In the genomic region with DNA sequence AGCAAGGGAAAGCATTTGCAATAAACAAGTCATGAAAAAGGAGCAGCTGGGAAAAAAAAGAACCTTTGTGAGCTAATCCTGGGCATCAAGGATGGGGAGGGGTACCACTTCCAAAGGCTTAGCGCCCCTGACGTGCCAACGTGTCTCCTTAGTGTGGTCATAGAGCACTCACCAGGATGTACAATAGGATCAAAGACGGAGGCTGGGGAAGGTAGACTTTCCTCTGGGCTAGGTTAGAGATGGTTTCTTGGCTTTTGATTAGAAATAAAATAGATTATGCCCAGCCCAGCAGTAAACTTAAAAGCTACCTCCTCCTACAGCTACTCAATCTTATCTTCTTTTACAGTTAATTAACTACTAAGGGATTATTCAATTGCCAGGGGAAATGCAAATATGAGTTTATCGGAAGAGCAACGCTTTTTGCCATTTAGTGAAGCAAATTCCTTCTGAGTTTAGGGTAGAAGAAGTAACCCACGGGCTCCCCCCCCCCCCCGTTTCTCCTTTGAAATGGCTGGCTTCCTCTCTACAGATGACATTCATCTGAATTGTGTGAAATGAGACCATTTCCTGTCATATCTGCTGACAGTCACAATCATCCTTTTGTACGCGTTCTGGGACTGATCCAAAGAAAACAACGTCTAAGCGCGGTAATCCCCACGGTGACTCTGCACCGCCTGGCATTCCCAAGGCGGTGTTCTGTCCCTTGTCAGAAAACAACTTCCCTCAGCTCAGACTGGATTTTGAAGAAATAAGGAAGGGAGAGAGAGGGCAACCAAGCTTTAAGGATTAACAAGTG, we compare ENCODE assay signal across 9 mouse cellular contexts.
DNase-seq lines count a peak whose midpoint lies in the region; ATAC-seq and TF ChIP-seq lines count a peak whose summit lies in the region.
"Had no signal": no experiment of that assay in that cellular context is flagged by ENCODE, and none has a peak within 500 bp of the region (broad histone marks: within the 10 kb centered on the region; RNA-seq: fewer than 3 reads in every experiment).

No protein-coding gene starts in this region.

- peak; percentile 41 for ATAC-seq in forebrain, embryonic 13.5 days
- ATAC-seq in forebrain, embryonic 12.5 days (ENCODE audit: low FRiP score) = no peak
- peak; percentile 77 for ATAC-seq in Patski
- no peak; the same call in 1 of the 2 replicates for ATAC-seq in heart, embryonic 15.5 days (replicated peaks; ENCODE audit: insufficient number of reproducible peaks, insufficient read depth, low FRiP score, low read depth)
- no peak for ATAC-seq in limb, embryonic 15.5 days (ENCODE audit: insufficient number of reproducible peaks, low FRiP score, low TSS enrichment, low read depth)

- peaks cover 20% of the 10 kb centered on the region for H3K4me1 ChIP-seq in forebrain, embryonic 13.5 days
- H3K4me1 ChIP-seq in forebrain, embryonic 12.5 days = peaks cover 7% of the 10 kb centered on the region
- peaks cover 16% of the 10 kb centered on the region for H3K4me1 ChIP-seq in heart, embryonic 15.5 days (replicated peaks)
- H3K4me1 ChIP-seq in limb, embryonic 15.5 days = no peaks in the 10 kb centered on the region

- CTCF ChIA-PET in Patski (lab: Charles Lee) = interaction anchor here (1.3 kb wide), 1 partner anchor 87 kb away, joined by 3 read pairs; no protein-coding TSS in a partner anchor

- H3K9me3 ChIP-seq in forebrain, embryonic 13.5 days (replicated peaks) = no peaks in the 10 kb centered on the region
- H3K9me3 ChIP-seq in forebrain, embryonic 12.5 days = no peaks in the 10 kb centered on the region
- no peaks in the 10 kb centered on the region for H3K9me3 ChIP-seq in heart, embryonic 15.5 days (replicated peaks)
- no peaks in the 10 kb centered on the region for H3K9me3 ChIP-seq in limb, embryonic 15.5 days

- in situ Hi-C loops in Patski (cut with MboI; ENCODE audit: low pct_unique_long_range_greater_than_20kb) = no loop called here

- peak overlapping the region; percentile 54 for H3K27ac ChIP-seq in forebrain, embryonic 13.5 days
- no peak overlapping the region for H3K27ac ChIP-seq in forebrain, embryonic 12.5 days
- peak overlapping the region; percentile 39 for H3K27ac ChIP-seq in heart, embryonic 15.5 days
- H3K27ac ChIP-seq in limb, embryonic 15.5 days = peak overlapping the region; percentile 23; the same call in 1 of the 2 replicates

- peak; percentile 33 for DNase-seq in Patski (ENCODE audit: low read depth, low spot score)
- no peak for DNase-seq in urinary bladder, postnatal 10 days (ENCODE audit: low spot score)
- DNase-seq in right cerebral cortex, postnatal 14 days = no peak
- no peak for DNase-seq in thymus, postnatal 0 days (ENCODE audit: low spot score)
- DNase-seq: right cerebral cortex, postnatal 4 days had no signal

- H3K4me3 ChIP-seq in forebrain, embryonic 13.5 days = no peak overlapping the region
- H3K4me3 ChIP-seq in forebrain, embryonic 12.5 days (replicated peaks) = no peak overlapping the region
- H3K4me3 ChIP-seq in heart, embryonic 15.5 days = no peak overlapping the region
- H3K4me3 ChIP-seq in limb, embryonic 15.5 days = no peak overlapping the region

- 57% methylated on average over 16 of the region's 16 CpGs for WGBS in forebrain, embryonic 13.5 days
- 70% methylated on average over 16 of the region's 16 CpGs for WGBS in forebrain, embryonic 12.5 days
- 47% methylated on average over 16 of the region's 16 CpGs for WGBS in heart, embryonic 15.5 days
- WGBS in limb, embryonic 15.5 days = 74% methylated on average over 16 of the region's 16 CpGs

- H3K36me3 ChIP-seq in forebrain, embryonic 13.5 days (ENCODE audit: poor library complexity, severe bottlenecking) = peaks cover 73% of the 10 kb centered on the region
- peaks cover 53% of the 10 kb centered on the region for H3K36me3 ChIP-seq in forebrain, embryonic 12.5 days (replicated peaks)
- peaks cover 12% of the 10 kb centered on the region for H3K36me3 ChIP-seq in heart, embryonic 15.5 days
- H3K36me3 ChIP-seq in limb, embryonic 15.5 days = peaks cover 59% of the 10 kb centered on the region

- no peak overlapping the region for H3K9ac ChIP-seq in forebrain, embryonic 13.5 days
- H3K9ac ChIP-seq in forebrain, embryonic 12.5 days = no peak overlapping the region
- no peak overlapping the region for H3K9ac ChIP-seq in heart, embryonic 15.5 days
- no peak overlapping the region for H3K9ac ChIP-seq in limb, embryonic 15.5 days

- POLR2A ChIA-PET in Patski (lab: Charles Lee) = no interaction called here

- no peak overlapping the region for H3K4me2 ChIP-seq in forebrain, embryonic 13.5 days
- H3K4me2 ChIP-seq in forebrain, embryonic 12.5 days = no peak overlapping the region
- peak overlapping the region; percentile 34 for H3K4me2 ChIP-seq in heart, embryonic 15.5 days
- H3K4me2 ChIP-seq in limb, embryonic 15.5 days = no peak overlapping the region

- no peaks in the 10 kb centered on the region for H3K27me3 ChIP-seq in forebrain, embryonic 13.5 days
- H3K27me3 ChIP-seq in forebrain, embryonic 12.5 days = no peaks in the 10 kb centered on the region
- H3K27me3 ChIP-seq in Patski = no peaks in the 10 kb centered on the region
- H3K27me3 ChIP-seq in heart, embryonic 15.5 days = no peaks in the 10 kb centered on the region
- no peaks in the 10 kb centered on the region for H3K27me3 ChIP-seq in limb, embryonic 15.5 days

- TF ChIP-seq CTCF in Patski (IDR thresholded peaks at IDR 0.05) = no peak

Comparison
In these comparisons a context has a peak if more than half of its experiments do, and no peak if none do; other contexts are left out.
1. ATAC-seq: peak in forebrain, embryonic 13.5 days (single experiment) and Patski (single experiment); none in forebrain, embryonic 12.5 days (single experiment), heart, embryonic 15.5 days (single experiment) and limb, embryonic 15.5 days (single experiment).